8 mouse cellular contexts compared by ENCODE assay signal in genomic region chr7:101107968-101108652, GRCm38 (mm10). TPM values are rescaled to one million over a fixed set of nuclear protein-coding genes. Genes with fewer than 3 reads are reported as not detected.
DNase-seq lines count a peak whose midpoint lies in the region; ATAC-seq and TF ChIP-seq lines count a peak whose summit lies in the region.

No protein-coding gene starts in this region.

- H3ac ChIP-seq in C2C12 (ENCODE audit: control insufficient read depth, insufficient read length, low read depth) = peak overlapping the region; percentile 74

- H3K27me3 ChIP-seq in C2C12 (ENCODE audit: control insufficient read depth, insufficient read depth, insufficient read length) = no peaks in the 10 kb centered on the region
- H3K27me3 ChIP-seq in erythroblast, embryonic 14.5 days (ENCODE audit: control insufficient read depth) = peaks cover 4% of the 10 kb centered on the region
- H3K27me3 ChIP-seq in heart, embryonic 12.5 days (replicated peaks) = no peaks in the 10 kb centered on the region
- H3K27me3 ChIP-seq in kidney, postnatal 0 days (ENCODE audit: insufficient read depth, low read length) = no peaks in the 10 kb centered on the region
- no peaks in the 10 kb centered on the region for H3K27me3 ChIP-seq in liver, embryonic 11.5 days (replicated peaks; ENCODE audit: control insufficient read depth, insufficient read depth, low read length)
- H3K27me3 ChIP-seq in stomach, embryonic 14.5 days (ENCODE audit: control insufficient read depth, insufficient read depth, low read length) = no peaks in the 10 kb centered on the region

- peak; percentile 100 for DNase-seq in brain, embryonic 14.5 days (ENCODE audit: low read depth)
- peak; percentile 98 for DNase-seq in kidney, postnatal 0 days (ENCODE audit: low spot score)
- peak; percentile 99 for DNase-seq in liver, embryonic 11.5 days (ENCODE audit: low spot score)
- peak; percentile 96 for DNase-seq in naive thymus-derived CD4-positive, alpha-beta T cell, adult 2 months (ENCODE audit: low read depth)

- H3K4me1 ChIP-seq in erythroblast, embryonic 14.5 days (ENCODE audit: control insufficient read depth) = peaks cover 29% of the 10 kb centered on the region
- H3K4me1 ChIP-seq in heart, embryonic 12.5 days (replicated peaks) = peaks cover 15% of the 10 kb centered on the region
- H3K4me1 ChIP-seq in kidney, postnatal 0 days (replicated peaks; ENCODE audit: insufficient read depth, low read length) = peaks cover 4% of the 10 kb centered on the region; the same call in 1 of the 2 replicates
- peaks cover 32% of the 10 kb centered on the region for H3K4me1 ChIP-seq in liver, embryonic 11.5 days (replicated peaks; ENCODE audit: control insufficient read depth, insufficient read depth, low read length)
- H3K4me1 ChIP-seq in stomach, embryonic 14.5 days (ENCODE audit: control insufficient read depth, insufficient read depth, low read length) = peaks cover 16% of the 10 kb centered on the region

- H3K4me3 ChIP-seq in C2C12 (ENCODE audit: insufficient read depth, poor library complexity, severe bottlenecking) = peak overlapping the region; percentile 61
- peak overlapping the region; percentile 75 for H3K4me3 ChIP-seq in erythroblast, embryonic 14.5 days (replicated peaks)
- peak overlapping the region; percentile 95 for H3K4me3 ChIP-seq in heart, embryonic 12.5 days
- peak overlapping the region; percentile 78 for H3K4me3 ChIP-seq in kidney, postnatal 0 days (replicated peaks; ENCODE audit: low read depth, low read length)
- peak overlapping the region; percentile 69 for H3K4me3 ChIP-seq in liver, embryonic 11.5 days (ENCODE audit: low read depth, low read length)
- peak overlapping the region; percentile 94 for H3K4me3 ChIP-seq in stomach, embryonic 14.5 days (ENCODE audit: low read depth, low read length)

- ATAC-seq in heart, embryonic 12.5 days (ENCODE audit: insufficient number of reproducible peaks, low FRiP score) = peak; percentile 90
- peak; percentile 94 for ATAC-seq in kidney, postnatal 0 days (replicated peaks; ENCODE audit: low FRiP score, low read depth)
- ATAC-seq in liver, embryonic 11.5 days (replicated peaks; ENCODE audit: low FRiP score) = peak; percentile 92
- ATAC-seq in stomach, embryonic 14.5 days (ENCODE audit: insufficient number of reproducible peaks, insufficient read depth, low FRiP score, low read depth) = peak; percentile 95

- peak overlapping the region; percentile 89 for H3K9ac ChIP-seq in heart, embryonic 12.5 days
- peak overlapping the region; percentile 80 for H3K9ac ChIP-seq in kidney, postnatal 0 days (ENCODE audit: low read depth, low read length)
- H3K9ac ChIP-seq in liver, embryonic 11.5 days (ENCODE audit: low read depth, low read length) = peak overlapping the region; percentile 74
- peak overlapping the region; percentile 87 for H3K9ac ChIP-seq in stomach, embryonic 14.5 days (replicated peaks; ENCODE audit: low read depth, low read length)

- no peaks in the 10 kb centered on the region for H3K79me3 ChIP-seq in C2C12 (ENCODE audit: low read depth)

- peak overlapping the region; percentile 99 for H3K27ac ChIP-seq in heart, embryonic 12.5 days (ENCODE audit: poor library complexity, severe bottlenecking)
- H3K27ac ChIP-seq in kidney, postnatal 0 days = peak overlapping the region; percentile 96
- H3K27ac ChIP-seq in liver, embryonic 11.5 days (ENCODE audit: low read depth, low read length) = peak overlapping the region; percentile 75
- peak overlapping the region; percentile 99 for H3K27ac ChIP-seq in stomach, embryonic 14.5 days (ENCODE audit: low read length)

- H3K79me2 ChIP-seq in C2C12 (ENCODE audit: control insufficient read depth, insufficient read depth) = no peaks in the 10 kb centered on the region

- TF ChIP-seq CTCF in C2C12 (IDR thresholded peaks at IDR 0.05; ENCODE audit: control insufficient read depth, insufficient read depth, insufficient read length) = peak; percentile 89
- peak; percentile 85 for TF ChIP-seq CTCF in brain, embryonic 14.5 days (IDR thresholded peaks at IDR 0.05; ENCODE audit: borderline replicate concordance, extremely low read depth, insufficient read depth, insufficient read length)
- peak; percentile 89 for TF ChIP-seq CTCF in kidney, postnatal 0 days (IDR thresholded peaks at IDR 0.05; ENCODE audit: low read depth)

- peak overlapping the region; percentile 87 for H3K4me2 ChIP-seq in heart, embryonic 12.5 days
- H3K4me2 ChIP-seq in kidney, postnatal 0 days (ENCODE audit: low read length) = peak overlapping the region; percentile 90
- peak overlapping the region; percentile 93 for H3K4me2 ChIP-seq in liver, embryonic 11.5 days
- H3K4me2 ChIP-seq in stomach, embryonic 14.5 days (replicated peaks; ENCODE audit: low read depth, low read length) = peak overlapping the region; percentile 90

- WGBS in heart, embryonic 12.5 days = under 1% methylated on average over 40 of the region's 75 CpGs
- under 1% methylated on average over 64 of the region's 75 CpGs for WGBS in kidney, postnatal 0 days
- under 1% methylated on average over 69 of the region's 75 CpGs for WGBS in liver, embryonic 11.5 days
- WGBS in stomach, embryonic 14.5 days = under 1% methylated on average over 56 of the region's 75 CpGs

- peak; percentile 46; the same call in 1 of the 2 replicates for TF ChIP-seq POLR2A in brain, embryonic 14.5 days (IDR thresholded peaks at IDR 0.05; ENCODE audit: borderline replicate concordance, extremely low read depth, insufficient read depth, insufficient read length, poor library complexity, severe bottlenecking)

- no peaks in the 10 kb centered on the region for H3K36me3 ChIP-seq in C2C12 (ENCODE audit: control insufficient read depth, insufficient read depth)
- H3K36me3 ChIP-seq in erythroblast, embryonic 14.5 days (ENCODE audit: control insufficient read depth) = no peaks in the 10 kb centered on the region
- H3K36me3 ChIP-seq in heart, embryonic 12.5 days = peaks cover 16% of the 10 kb centered on the region
- H3K36me3 ChIP-seq in kidney, postnatal 0 days (ENCODE audit: insufficient read depth, low read length) = no peaks in the 10 kb centered on the region
- peaks cover 8% of the 10 kb centered on the region; the same call in 1 of the 2 replicates for H3K36me3 ChIP-seq in liver, embryonic 11.5 days (ENCODE audit: control insufficient read depth, insufficient read depth, low read length)
- no peaks in the 10 kb centered on the region; the same call in 1 of the 2 replicates for H3K36me3 ChIP-seq in stomach, embryonic 14.5 days (ENCODE audit: control insufficient read depth, insufficient read depth, low read length)

- H3K9me3 ChIP-seq in erythroblast, embryonic 14.5 days (ENCODE audit: control insufficient read depth, low read length) = no peaks in the 10 kb centered on the region
- H3K9me3 ChIP-seq in heart, embryonic 12.5 days (replicated peaks) = no peaks in the 10 kb centered on the region
- H3K9me3 ChIP-seq in kidney, postnatal 0 days (replicated peaks; ENCODE audit: low read length) = no peaks in the 10 kb centered on the region
- H3K9me3 ChIP-seq in liver, embryonic 11.5 days (ENCODE audit: control insufficient read depth, low read length) = no peaks in the 10 kb centered on the region
- no peaks in the 10 kb centered on the region for H3K9me3 ChIP-seq in stomach, embryonic 14.5 days (ENCODE audit: control insufficient read depth, low read depth, low read length)

TF ChIP-seq in C2C12, 6 proteins besides CTCF, POLR2A, EP300 and RAD21:
- TF ChIP-seq FOSL1 (IDR thresholded peaks at IDR 0.05; ENCODE audit: insufficient read depth, low read length, poor library complexity, severe bottlenecking) (no peak), MAX (IDR thresholded peaks at IDR 0.05) (peak; percentile 34)

RNA-seq across cellular contexts. Expression of gene Fchsd2, which starts 15.4 kb away (rescaled TPM):
- polyA plus RNA-seq in C2C12 (2012; fragmentation: generic; extraction: Trizol) = 2.4 TPM
- polyA plus RNA-seq in brain, embryonic 14.5 days (2012; rRNA removed) = 40.7 and 54.0 TPM in 2 replicates
- 0.02 TPM in 2 replicates for polyA plus RNA-seq in erythroblast, embryonic 14.5 days (2012)
- 18.4 and 18.7 TPM in 2 replicates for polyA plus RNA-seq in heart, embryonic 12.5 days (2016; fragmentation: Nextera tagmentation; extraction: Ambion mirVana)
- 15.9 and 16.5 TPM in 2 replicates for polyA plus RNA-seq in kidney, postnatal 0 days (2015; fragmentation: Nextera tagmentation; extraction: Ambion mirVana)
- 14.2 and 14.4 TPM in 2 replicates for polyA plus RNA-seq in liver, embryonic 11.5 days (2014; fragmentation: Nextera tagmentation; extraction: Ambion mirVana)
- polyA plus RNA-seq in stomach, embryonic 14.5 days (2014; fragmentation: Nextera tagmentation; extraction: Ambion mirVana) = 33.1 and 33.7 TPM in 2 replicates

Comparison
In these comparisons a context has a peak if more than half of its experiments do, and no peak if none do; other contexts are left out.
1. Peak in every context shown above with its lines: DNase-seq, ATAC-seq, H3K4me3 ChIP-seq and H3K27ac ChIP-seq.